Mouse (Mus musculus) olfactory bulb, adult 2 months (tissue): ENCODE measurements around the gene Snx14.

Source experiments
- CTCF ChIP-seq: fragments of 200-500 bp; IDR thresholded peaks from 2 replicates; pipeline ENCODE4 v1.5.1; 2012; ENCODE audit warnings: low read depth, mild to moderate bottlenecking, low read length, moderate library complexity; ENCODE audit not compliant: insufficient read depth
- POLR2A ChIP-seq: fragments of 200-500 bp; IDR thresholded peaks from 2 replicates; pipeline ENCODE4 v1.6.1; 2012; ENCODE audit warnings: mild to moderate bottlenecking, low read depth, low read length, moderate library complexity; ENCODE audit not compliant: insufficient read depth

- no peak for TF ChIP-seq POLR2A
- TF ChIP-seq CTCF: no peak
Measured at GRCm38 (mm10) chr9:88361211-88361909, 77.4 kb downstream of the Snx14 start.
